Mouse (Mus musculus) neutrophil, adult 83 days (primary cell): ENCODE data around the gene Ctf2. TPM values are rescaled to one million over a fixed set of nuclear protein-coding genes. Genes with fewer than 3 reads are reported as not detected.

Experiments used
- total RNA-seq, 2 experiments: library from RNA; stranded (reverse); gene quantifications; one replicate each; pipeline ENCODE4 v1.2.4; 2023

Gene Ctf2
- total RNA-seq: not detected

DNA sequence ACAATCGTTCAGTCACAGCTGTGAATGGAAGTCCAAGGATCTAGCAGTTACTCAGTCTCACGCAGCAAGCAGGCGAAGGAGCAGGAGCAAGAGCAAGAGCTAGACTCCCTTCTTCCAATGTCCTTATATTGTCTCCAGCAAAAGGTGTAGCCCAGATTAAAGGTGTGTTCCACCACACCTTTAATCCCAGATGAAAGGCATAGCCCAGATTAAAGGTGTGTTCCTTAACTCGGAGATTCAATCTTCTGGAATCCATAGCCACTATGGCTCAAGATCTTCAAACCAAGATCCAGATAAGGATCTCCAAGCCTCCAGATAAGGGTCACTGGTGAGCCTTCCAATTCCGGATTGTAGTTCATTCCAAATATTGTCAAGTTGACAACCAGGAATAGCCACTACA lies at the start of gene Ctf2:
Ctf2 (minus strand) TSS at position 101 of the 400 bp plus-strand sequence.

DNA sequence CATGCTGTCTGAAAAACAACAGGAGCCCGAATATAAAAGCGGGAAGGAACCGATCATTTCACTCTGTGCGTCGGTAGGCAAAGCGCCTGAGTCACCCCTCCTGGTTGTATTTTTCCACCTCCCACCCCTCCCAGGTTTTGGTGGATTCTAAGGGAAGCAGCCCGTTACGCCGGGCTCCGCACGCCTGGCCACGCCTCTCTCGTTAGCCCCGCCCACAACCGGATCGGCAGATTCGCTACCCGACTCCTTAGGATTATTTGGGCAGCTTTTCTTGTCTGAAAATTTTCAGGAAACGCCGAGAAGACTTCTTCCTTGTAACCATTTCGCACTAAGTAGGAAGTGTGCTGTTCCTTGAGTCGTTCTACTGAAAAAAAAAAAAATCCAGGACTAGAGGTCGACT lies 44.5 kb upstream of the Ctf2 start, which contains the start of gene Setd1a:
Setd1a (plus strand) TSS at position 245 of the 400 bp plus-strand sequence.

GRCm38 (mm10) chr7:127769651-127770038 lies 37.7 kb upstream of the Ctf2 start, which contains the start of gene Orai3:
TSS of gene Orai3 (plus strand) at chr7:127769815.

DNA sequence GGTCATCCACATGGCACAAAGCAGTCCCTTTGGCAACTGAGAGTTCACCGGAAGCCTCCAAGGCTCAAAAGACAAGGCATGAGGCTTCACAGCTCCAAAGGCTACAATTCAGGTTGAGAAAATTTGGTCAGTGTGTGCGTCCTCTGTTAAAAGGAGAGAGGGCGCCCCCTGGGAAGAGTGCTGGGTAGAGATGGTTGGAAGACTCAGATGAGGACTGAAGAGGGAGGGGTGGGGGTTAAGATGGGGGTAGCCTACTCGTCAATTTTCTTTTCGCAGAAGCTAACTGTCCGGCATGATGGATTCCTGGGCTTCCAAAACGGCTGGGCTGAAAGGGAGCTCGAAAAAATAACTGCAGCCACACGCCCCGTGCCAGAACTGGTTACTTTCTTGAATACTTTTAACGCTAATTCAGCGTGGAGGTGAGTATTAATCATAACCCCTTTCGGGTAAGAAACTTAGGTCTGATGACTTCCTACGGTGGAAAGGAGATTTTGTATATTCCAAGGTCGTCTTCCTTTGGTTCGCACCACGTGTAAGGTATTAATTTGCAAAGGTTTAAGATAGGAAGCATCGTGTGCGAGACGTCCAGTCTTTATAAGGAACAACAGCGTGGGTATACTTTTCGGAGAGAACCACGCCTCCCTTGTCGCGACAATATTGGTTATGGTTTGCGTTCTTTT lies 12.5 kb upstream of the Ctf2 start, which contains the start of gene Fbxl19:
Fbxl19 (plus strand) TSS at position 178 of the 680 bp plus-strand sequence.

DNA sequence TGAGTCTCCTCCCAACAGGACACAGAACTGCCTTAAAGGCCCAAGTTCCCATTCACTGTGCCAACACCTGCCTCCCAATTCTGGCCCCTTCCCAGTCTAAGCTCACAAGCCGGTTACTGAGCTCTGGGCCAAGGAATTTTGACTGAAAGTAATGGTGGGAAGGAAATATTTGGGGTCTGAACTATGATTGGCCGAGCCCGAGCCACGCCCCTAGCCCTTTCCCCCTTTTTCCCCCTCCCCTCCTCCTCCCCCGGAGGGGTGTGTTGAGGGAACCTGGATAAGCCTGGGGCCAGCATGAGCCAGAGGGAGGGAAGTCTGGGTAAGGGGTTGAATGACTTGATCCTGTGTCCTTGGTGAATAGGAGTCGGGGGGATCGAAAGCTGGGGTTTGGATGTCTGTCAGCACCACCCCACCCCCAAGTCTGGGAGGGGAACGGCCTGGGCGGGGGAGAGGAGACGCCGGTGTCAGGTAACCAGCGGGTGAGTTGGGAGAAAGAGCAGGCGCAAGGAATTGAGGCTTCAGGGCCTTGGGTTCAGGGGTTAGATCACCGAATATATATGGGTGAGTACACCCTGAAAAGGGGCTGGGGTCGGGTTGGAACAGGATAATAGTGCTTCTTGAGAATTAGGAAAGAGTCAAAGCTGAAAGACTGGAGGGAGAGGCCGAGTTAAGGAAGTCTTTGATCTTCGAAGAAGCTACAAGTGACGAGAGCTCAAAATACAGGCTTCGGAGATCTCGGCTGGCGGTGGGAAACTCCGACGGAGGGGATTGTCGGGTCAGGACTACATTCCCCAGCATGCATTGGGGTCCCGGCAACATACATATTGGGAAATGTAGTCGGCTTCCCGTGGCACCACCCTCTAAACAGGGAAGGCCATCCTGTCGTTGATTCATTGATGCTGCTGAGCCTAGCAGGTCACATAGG lies 19.2 kb downstream of the Ctf2 start, which contains the start of gene Ctf1:
Ctf1 (plus strand) TSS at position 276 of the 925 bp plus-strand sequence.

DNA sequence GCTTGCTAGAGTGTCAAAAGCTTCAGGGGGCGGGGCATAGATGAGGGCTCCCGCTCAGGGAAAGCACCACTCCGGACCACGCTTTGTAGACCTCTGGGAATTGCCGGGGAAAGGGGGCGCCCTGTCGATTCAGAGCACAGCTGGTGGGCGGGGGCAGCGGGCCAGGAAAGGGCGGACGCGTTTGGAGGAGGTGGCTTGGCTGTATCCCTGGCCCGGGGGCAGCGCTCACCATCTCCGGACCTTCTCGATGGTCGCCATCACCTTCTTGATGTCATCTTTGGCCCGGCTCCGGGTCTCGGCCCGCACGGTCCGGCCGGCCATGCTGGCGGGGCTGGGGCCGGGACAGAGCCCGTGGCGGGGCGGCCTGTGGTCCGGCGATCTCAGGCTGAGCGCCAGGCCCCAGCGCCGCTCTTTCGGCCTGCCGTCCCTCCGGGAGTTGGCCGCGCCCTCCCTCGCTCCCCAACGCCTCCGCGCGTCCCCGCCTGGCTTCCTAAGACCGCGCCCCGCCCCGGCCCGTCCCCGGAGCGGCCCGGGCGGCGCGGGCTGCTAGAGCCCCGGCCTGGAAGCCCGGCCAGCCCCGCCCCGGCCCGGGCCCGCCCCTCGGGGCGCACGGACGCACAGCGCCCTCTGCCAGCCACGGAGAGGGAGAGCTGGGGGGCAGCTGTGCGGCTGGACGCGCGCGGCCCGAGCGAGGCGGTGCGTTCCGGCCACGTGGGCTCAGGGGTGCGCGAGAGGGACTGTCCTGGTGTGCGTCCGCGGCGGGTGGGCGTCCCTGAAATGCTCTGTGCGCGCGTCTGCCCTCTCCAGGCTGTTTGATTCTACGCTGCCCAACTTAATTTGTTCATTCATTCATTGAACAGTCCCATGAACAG lies 23.5 kb downstream of the Ctf2 start, which contains the start of gene Bcl7c:
Bcl7c (minus strand) TSS at position 727 of the 872 bp plus-strand sequence.

Other genes with a start within 250 kb of the Ctf2 start
- 10 to 100 TPM; 76.3 to 81.4 TPM for gene Srcap, start 220.2 kb downstream of the Ctf2 start, total RNA-seq
- 10 to 100 TPM; 16.2 to 19.6 TPM for gene Gm42715, start 212.6 kb downstream of the Ctf2 start, total RNA-seq
- gene Tmem265, start 170.8 kb downstream of the Ctf2 start, total RNA-seq: not detected
- gene Phkg2, start 158.8 kb downstream of the Ctf2 start, total RNA-seq: 10 to 100 TPM; 80.4 to 86.3 TPM
- gene Ccdc189, start 143.6 kb downstream of the Ctf2 start, total RNA-seq: 10 to 100 TPM; 14.8 to 25.9 TPM
- 100 to 1,000 TPM; 149 to 150 TPM for gene Rnf40, start 143.4 kb downstream of the Ctf2 start, total RNA-seq
- 1 to 10 TPM; 3.2 to 4.7 TPM for gene Zfp629, start 116.4 kb downstream of the Ctf2 start, total RNA-seq
- 10 to 100 TPM; 30.6 to 36.2 TPM for gene Bcl7c, start 23.2 kb downstream of the Ctf2 start, total RNA-seq
- gene Ctf1, start 19.4 kb downstream of the Ctf2 start, total RNA-seq: not detected
- 1 to 10 TPM; 6.9 to 7.8 TPM for gene Fbxl19, start 12.4 kb upstream of the Ctf2 start, total RNA-seq
- gene Orai3, start 37.6 kb upstream of the Ctf2 start, total RNA-seq: 10 to 100 TPM; 24.9 to 29.0 TPM
- 10 to 100 TPM; 32.0 to 36.0 TPM for gene Setd1a, start 44.5 kb upstream of the Ctf2 start, total RNA-seq
- 1 to 10 TPM in 1 of 2 experiments, not detected in 1; 1.4 TPM for gene Gm49388, start 53.4 kb upstream of the Ctf2 start, total RNA-seq
- 10 to 100 TPM; 12.2 to 15.5 TPM for gene Hsd3b7, start 68.4 kb upstream of the Ctf2 start, total RNA-seq
- 10 to 100 TPM; 62.6 to 67.6 TPM for gene Stx4a, start 92.1 kb upstream of the Ctf2 start, total RNA-seq
- gene Stx1b, start 92.4 kb upstream of the Ctf2 start, total RNA-seq: under 1 TPM in 1 of 2 experiments, not detected in 1; 0.07 TPM
- 10 to 100 TPM; 38.2 to 43.4 TPM for gene Zfp646, start 144.1 kb upstream of the Ctf2 start, total RNA-seq
- 1 to 10 TPM; 6.5 to 7.0 TPM for gene Zfp668, start 144.7 kb upstream of the Ctf2 start, total RNA-seq
- gene Prss53, start 158.8 kb upstream of the Ctf2 start, total RNA-seq: under 1 TPM; 0.20 to 0.24 TPM
- not detected for gene Gm21974, start 163.3 kb upstream of the Ctf2 start, total RNA-seq
- 10 to 100 TPM in 1 of 2 experiments, 1 to 10 TPM in 1; 8.8 to 11.9 TPM for gene Vkorc1, start 163.5 kb upstream of the Ctf2 start, total RNA-seq
- gene Bckdk, start 171.9 kb upstream of the Ctf2 start, total RNA-seq: 10 to 100 TPM; 34.8 to 38.6 TPM
- gene Kat8, start 180.3 kb upstream of the Ctf2 start, total RNA-seq: 10 to 100 TPM; 17.9 to 18.5 TPM
- gene Prss8, start 197.9 kb upstream of the Ctf2 start, total RNA-seq: not detected
- gene Prss36, start 214.6 kb upstream of the Ctf2 start, total RNA-seq: under 1 TPM in 1 of 2 experiments, not detected in 1; 0.57 TPM
- 100 to 1,000 TPM; 337 to 395 TPM for gene Fus, start 235.3 kb upstream of the Ctf2 start, total RNA-seq